Mouse (Mus musculus) skeletal muscle tissue, adult 2 months (tissue): ENCODE results near the gene Ifna4.
"Not testable (repeated sequence)": the region's sequence is repeated elsewhere in the genome, so short reads cannot be mapped to it uniquely, and the experiment has no call there.

Source experiments
- DNase-seq: peaks from one replicate; pipeline ENCODE4 v3.0.0-alpha.2; 2012; ENCODE audit warnings: low read depth, low spot score

Ifna4 gene

DNA sequence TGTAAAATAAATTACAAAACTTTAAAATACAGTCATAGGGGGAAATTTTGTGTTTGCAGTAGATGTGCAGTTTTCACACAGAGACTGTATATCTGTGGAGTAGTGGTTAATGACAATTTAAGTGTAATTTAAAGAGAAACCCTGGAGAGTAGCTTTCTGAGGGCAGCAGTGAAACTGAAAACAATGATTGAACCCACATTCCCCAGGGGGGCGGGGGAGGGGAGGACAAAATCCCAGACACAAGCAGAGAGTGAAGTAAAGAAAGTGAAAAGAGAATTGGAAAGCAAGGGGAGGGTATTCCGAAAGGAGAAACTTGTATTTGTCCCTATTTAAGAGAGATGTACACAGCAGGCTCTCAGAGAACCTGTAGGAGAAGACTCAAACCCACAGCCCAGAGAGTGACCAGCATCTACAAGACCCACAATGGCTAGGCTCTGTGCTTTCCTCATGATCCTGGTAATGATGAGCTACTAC is at the start of gene Ifna4:
Gene Ifna4, plus strand, starts transcription at position 424 of the 474 bp plus-strand sequence.
- no peak for DNase-seq

DNA sequence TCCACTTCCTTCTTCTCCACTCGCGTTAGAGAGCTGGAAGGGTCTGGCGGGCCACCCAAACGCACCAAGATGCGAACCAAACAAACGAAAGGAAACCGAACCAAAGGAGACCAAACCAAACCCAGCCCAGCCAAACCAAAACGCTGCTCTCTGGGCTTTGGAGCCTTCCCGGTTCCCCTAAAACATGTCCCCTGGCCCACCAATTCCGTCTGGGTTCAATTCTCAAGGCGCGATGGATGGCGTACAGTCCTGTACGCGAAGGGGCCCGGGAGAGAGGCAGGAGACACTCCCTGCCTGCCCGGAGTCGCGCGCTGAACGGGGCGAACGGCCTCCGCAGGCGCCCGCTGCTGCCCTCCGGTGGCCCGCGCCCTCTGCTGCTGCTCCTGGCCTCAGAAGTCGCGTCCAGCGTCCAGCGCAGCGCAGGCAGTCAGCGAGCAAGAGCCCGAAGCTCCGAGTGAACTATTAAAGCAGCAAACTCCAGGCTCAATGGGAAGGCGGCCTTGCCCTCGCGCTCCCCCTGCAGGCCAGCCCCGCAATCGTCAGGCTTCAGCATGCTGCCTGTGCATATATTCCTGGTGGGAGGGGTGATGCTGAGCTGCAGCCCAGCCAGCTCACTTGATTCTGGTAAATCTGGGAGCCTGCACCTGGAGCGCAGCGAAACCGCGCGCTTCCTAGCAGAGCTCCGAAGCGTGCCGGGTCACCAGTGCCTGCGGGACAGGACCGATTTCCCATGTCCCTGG is 47.6 kb upstream of the Ifna4 start, which contains the start of gene Gm13275:
Gene Gm13275, plus strand, starts transcription at position 552 of the 740 bp plus-strand sequence.
- DNase-seq: not testable (repeated sequence)

DNA sequence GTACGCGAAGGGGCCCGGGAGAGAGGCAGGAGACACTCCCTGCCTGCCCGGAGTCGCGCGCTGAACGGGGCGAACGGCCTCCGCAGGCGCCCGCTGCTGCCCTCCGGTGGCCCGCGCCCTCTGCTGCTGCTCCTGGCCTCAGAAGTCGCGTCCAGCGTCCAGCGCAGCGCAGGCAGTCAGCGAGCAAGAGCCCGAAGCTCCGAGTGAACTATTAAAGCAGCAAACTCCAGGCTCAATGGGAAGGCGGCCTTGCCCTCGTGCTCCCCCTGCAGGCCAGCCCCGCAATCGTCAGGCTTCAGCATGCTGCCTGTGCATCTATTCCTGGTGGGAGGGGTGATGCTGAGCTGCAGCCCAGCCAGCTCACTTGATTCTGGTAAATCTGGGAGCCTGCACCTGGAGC is 44.6 kb upstream of the Ifna4 start, which contains the start of gene Gm13279:
Gene Gm13279, plus strand, starts transcription at position 301 of the 400 bp plus-strand sequence.
- not testable (repeated sequence) for DNase-seq

DNA sequence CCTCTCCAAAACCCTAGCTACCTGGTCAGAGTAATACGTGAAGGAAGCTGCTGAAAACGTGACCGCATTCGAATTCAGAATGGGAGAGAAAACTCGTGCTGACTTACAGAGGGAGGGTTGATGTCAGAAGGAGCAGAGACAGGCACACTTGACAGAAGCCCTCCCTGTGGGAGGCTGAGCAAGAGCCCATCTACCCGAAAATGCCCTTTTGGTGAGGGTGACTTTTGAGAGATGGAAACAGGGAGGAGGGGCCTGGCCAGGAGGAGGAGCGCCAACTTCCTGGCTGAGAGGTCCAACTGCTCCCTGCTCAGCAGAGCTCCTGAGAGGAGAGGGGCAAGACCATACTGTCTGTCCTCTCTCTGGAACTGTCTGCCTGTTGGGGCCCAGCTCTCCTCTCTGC is 42.3 kb upstream of the Ifna4 start, which contains the start of gene Gm13285:
Gene Gm13285, plus strand, starts transcription at position 301 of the 400 bp plus-strand sequence.
- DNase-seq: not testable (repeated sequence)

- DNase-seq: not testable (repeated sequence)
Observed at GRCm38 (mm10) chr4:88802954-88803353, 38.7 kb upstream of the Ifna4 start, which contains the start of gene Gm13287. Gene Gm13287, plus strand, starts transcription at chr4:88803254.

GRCm38 (mm10) chr4:88805231-88805630 is 36.4 kb upstream of the Ifna4 start, which contains the start of gene Gm13288:
Gene Gm13288, plus strand, starts transcription at chr4:88805531.
- DNase-seq: not testable (repeated sequence)

- not testable (repeated sequence) for DNase-seq
Observed at GRCm38 (mm10) chr4:88805761-88806160, 35.9 kb upstream of the Ifna4 start.

DNA sequence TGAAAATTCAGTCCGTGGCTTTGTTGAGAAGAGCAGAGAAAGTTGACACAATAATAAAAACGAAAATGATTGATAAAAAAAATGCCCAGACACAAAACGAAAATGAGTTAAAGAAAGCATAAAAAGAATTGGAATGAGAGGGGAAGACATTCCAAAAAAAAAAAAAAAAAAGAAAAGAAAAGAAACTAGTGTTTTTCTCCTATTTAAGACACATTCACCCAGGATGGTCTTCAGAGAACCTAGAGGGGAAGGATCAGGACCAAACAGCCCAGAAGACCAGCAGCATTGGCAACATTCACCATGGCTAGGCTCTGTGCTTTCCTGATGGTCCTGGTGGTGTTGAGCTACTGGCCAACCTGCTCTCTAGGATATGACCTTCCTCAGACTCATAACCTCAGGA is 25.7 kb upstream of the Ifna4 start, which contains the start of gene Ifna7:
Gene Ifna7, plus strand, starts transcription at position 301 of the 400 bp plus-strand sequence.
- no peak for DNase-seq

- DNase-seq: no peak
Observed at GRCm38 (mm10) chr4:88819659-88820058, 22.0 kb upstream of the Ifna4 start, which contains the start of gene Ifna11. Gene Ifna11, plus strand, starts transcription at chr4:88819959.

GRCm38 (mm10) chr4:88822995-88823394 is 18.7 kb upstream of the Ifna4 start:
- DNase-seq: no peak

DNA sequence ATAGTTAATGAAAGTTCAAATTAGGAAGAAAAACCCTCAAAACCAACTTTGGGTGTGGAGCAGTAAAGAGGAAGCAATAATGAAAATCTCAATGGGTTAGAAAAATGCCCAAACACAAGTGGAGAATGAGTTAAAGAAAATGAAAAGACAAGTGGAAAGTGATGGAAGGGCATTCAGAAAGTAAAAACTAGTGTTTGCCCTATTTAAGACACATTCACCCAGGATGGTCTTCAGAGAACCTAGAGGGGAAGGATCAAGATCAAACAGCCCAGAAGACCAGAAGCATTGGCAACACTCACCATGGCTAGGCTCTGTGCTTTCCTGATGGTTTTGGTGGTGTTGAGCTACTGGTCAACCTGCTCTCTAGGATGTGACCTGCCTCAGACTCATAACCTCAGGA is 14.5 kb upstream of the Ifna4 start, which contains the start of gene Ifna6:
Gene Ifna6, plus strand, starts transcription at position 301 of the 400 bp plus-strand sequence.
- DNase-seq: not testable (repeated sequence)

DNA sequence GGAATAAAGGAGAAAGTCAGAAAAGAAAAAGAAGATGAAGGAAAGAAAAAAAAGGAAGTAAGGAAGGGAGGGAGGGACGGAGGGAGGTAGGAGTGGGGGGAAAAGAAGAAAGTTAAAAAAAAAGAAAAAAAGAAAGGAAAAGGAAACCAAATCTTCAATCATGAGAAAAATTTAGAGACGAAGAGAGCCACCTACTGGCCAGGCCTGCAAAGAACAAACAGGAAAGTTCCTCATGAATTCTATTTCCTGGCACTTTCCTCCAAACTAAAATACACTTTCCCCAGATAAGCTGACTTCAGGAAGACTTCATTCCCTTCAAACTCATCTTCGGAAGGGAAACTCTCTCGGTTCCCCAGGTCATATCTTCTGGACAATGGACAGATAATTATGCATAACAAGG is 11.1 kb upstream of the Ifna4 start:
- no peak for DNase-seq

- not testable (repeated sequence) for DNase-seq
Observed at GRCm38 (mm10) chr4:88835225-88835624, 6.4 kb upstream of the Ifna4 start, which contains the start of gene Ifna5. Gene Ifna5, plus strand, starts transcription at chr4:88835525.

DNA sequence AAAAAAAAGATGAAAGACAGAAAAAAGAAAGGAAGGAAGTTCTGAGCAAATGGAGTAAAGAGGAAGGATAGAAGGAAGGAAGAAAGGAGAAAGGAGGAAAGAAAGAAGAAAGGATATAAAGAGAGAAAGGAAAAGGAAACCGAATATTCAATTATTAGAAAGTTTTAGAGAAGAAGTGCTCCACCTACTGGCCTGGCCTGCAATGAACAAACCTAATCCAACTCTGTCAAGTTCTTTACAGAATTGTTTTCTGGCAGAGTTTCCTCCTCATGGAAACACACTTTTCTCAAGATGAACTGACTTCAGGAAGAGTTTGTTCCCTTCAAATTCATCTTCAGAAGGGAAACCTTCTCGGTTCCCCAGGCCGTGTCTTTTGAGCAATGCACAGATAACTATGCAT is 2.8 kb upstream of the Ifna4 start:
- DNase-seq: no peak

GRCm38 (mm10) chr4:88840058-88840457 is 1.6 kb upstream of the Ifna4 start:
- no peak for DNase-seq

DNA sequence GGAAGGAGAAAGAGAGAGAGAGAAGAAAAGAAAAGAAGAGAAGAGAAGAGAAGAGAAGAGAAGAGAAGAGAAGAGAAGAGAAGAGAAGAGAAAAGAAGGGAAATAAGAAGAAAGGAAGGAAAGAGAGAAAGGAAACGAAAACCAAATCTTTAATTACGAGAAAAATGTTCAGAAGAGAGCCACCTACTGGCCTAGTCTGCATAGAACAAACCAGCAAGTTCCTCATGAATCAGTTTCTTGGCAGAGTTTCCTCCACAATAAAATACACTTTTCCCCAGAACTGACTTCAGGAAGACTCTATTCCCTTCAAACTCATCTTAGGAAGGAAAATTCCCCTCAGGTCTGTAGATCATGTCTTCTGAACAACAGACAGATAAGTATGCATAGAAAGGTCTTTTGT is 3.7 kb downstream of the Ifna4 start:
- no peak for DNase-seq

- no peak for DNase-seq
Observed at GRCm38 (mm10) chr4:88849698-88850097, 8.0 kb downstream of the Ifna4 start, which contains the start of gene Ifna1. Gene Ifna1, plus strand, starts transcription at chr4:88850087.

- DNase-seq: no peak
Observed at GRCm38 (mm10) chr4:88851026-88851763, 9.5 kb downstream of the Ifna4 start.

GRCm38 (mm10) chr4:88859214-88859613 is 17.6 kb downstream of the Ifna4 start:
- no peak for DNase-seq

GRCm38 (mm10) chr4:88863309-88863708 is 21.6 kb downstream of the Ifna4 start:
- no peak for DNase-seq

GRCm38 (mm10) chr4:88864599-88864998 is 22.9 kb downstream of the Ifna4 start:
- peak; percentile 19 for DNase-seq
